Mouse (Mus musculus) kidney, adult 11 months (tissue): ENCODE data around the gene Txnl4b.

ENCODE experiments used
- DNase-seq: peaks from one replicate; pipeline ENCODE4 v3.0.0; 2022

Txnl4b gene

DNA sequence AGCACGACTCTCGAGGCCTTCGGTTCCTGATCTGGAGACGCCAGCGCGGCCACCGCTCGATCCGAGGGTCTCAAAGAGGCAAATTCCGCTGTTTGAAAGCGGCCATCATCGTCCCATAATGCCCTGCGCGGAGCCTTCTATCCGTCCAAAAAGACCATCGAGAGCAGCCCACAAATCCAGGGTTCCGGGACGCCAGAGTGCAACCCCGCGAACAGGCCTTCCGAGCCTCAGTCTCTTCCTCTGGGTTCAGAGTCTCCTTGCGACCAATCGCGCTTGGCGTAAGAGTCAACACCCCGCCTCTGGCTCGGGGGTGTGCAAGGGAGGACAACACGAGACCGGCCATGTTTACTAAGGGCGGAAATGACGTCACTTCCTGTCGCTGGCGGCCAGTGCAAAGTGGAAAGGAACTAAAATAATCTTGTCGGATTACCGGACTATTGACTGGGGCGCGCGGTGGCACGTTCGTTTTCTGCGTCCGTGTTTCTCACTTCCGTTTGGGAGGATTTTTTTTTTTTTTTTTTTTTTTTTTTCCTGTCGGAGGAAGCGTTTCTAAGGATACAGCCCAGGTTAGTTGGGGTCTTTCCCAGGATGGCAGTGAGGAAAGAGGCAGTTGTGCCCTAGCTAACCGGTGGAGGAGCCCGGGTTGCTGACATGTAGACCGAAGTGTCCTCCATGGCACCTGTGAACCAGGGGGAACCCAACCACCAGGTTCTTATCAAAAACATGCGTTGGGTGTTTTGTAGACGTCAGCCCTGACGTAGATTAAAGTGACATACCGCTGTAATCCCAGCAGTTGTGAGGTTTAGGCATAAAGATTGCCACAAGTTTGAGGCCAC, at the start of gene Txnl4b, which contains the start of gene Dhx38:
Gene Txnl4b (plus strand): TSS at position 395 of the 836 bp plus-strand sequence.
Gene Dhx38 (minus strand): TSS at position 364 of the 836 bp plus-strand sequence.
- peak; percentile 99 for DNase-seq

GRCm38 (mm10) chr8:109524008-109524407, 41.7 kb upstream of the Txnl4b start:
- no peak for DNase-seq

- peak; percentile 12 for DNase-seq
Measured at GRCm38 (mm10) chr8:109535140-109535990, 30.3 kb upstream of the Txnl4b start.

- peak; percentile 64 for DNase-seq
Measured at GRCm38 (mm10) chr8:109536703-109537102, 29.0 kb upstream of the Txnl4b start.

- no peak for DNase-seq
Measured at GRCm38 (mm10) chr8:109542165-109542564, 23.5 kb upstream of the Txnl4b start.

DNA sequence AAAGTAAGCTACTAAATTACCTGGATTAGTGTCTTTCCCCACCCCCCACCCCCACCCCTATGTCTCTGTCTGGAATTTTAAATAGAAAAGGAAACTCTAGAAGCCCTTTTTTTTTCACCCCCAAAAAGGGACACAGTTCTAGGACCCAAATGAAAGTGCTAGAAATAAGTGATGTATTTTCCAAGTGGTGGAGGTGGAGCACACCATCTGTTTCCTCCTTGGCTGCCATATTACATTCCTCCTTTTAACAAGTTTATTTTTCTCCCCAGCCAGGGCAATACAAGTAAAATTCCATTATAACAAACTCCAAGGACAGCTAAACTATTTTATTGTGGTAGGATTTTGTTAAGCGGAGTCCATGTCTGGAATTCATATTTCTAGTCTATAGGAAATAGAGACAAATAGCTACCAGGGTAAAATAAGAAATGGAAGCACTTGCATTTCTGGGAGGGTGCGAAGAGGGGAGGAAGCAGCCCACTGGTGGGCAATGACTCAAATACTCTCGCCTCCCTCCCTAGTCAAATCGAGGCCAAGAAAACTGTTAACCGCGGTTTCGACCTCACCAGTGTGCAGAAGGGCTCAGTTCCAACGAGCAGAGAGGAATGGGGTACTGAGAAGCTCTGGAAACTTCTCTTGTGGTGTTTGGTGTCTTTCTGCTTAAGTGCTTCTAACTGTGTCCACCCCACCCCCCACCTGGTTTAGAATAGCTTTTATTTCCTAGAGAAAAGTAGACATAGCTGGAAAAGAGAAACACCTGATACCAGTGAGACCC, 22.8 kb upstream of the Txnl4b start:
- DNase-seq = no peak

DNA sequence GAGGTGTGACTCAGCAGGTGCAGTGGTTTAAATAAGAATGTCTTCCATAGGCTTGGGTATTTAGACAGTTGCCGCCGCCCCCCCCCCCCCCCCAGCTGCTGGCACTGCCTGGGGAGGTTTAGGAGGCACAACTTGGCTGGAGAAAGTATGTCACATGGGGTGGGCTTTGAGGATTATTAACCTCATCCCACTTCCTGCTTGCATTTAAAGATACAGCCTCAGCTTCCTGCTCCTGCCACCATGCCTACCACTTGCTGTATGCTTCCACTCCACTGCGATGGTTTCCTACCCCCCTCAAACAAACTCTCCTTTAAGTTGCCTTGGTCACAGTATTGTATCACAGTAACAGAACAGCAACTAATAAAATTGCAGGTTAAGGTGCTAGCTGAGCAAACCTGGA, 21.6 kb upstream of the Txnl4b start:
- DNase-seq = no peak

GRCm38 (mm10) chr8:109551663-109552062, 14.0 kb upstream of the Txnl4b start:
- no peak for DNase-seq

DNA sequence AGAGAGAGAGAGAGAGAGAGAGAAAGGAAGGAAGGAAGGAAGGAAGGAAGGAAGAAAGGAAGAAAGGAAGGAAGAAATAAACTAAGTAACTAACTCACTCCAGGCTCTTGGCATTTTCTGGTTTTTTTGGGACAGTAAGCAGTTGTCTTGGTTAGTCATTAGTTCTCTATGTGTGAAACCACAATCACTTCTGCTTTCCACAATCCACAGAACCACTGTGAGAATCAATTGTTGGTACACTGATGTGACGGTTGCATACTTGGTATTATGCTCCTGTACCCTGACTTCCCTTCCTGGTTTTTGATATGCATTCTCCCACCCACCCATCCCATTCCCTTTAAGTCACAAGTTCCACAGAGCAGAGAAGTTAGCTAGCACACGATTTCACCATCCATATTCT, 1.8 kb upstream of the Txnl4b start:
- no peak for DNase-seq

GRCm38 (mm10) chr8:109564766-109565165, 926 bp upstream of the Txnl4b start:
- DNase-seq = no peak

GRCm38 (mm10) chr8:109571139-109571538, 5.4 kb downstream of the Txnl4b start:
- no peak for DNase-seq

- no peak for DNase-seq
Measured at GRCm38 (mm10) chr8:109576311-109576710, 10.6 kb downstream of the Txnl4b start.

- no peak for DNase-seq
Measured at GRCm38 (mm10) chr8:109578900-109579301, 13.2 kb downstream of the Txnl4b start, which contains the start of gene Hp. Gene Hp (minus strand): TSS chr8:109579172.

GRCm38 (mm10) chr8:109584293-109584692, 18.6 kb downstream of the Txnl4b start:
- no peak for DNase-seq

GRCm38 (mm10) chr8:109584830-109585229, 19.1 kb downstream of the Txnl4b start:
- DNase-seq = no peak

GRCm38 (mm10) chr8:109585652-109586051, 20.0 kb downstream of the Txnl4b start:
- DNase-seq = no peak

GRCm38 (mm10) chr8:109586972-109587504, 21.3 kb downstream of the Txnl4b start:
- peak; percentile 74 for DNase-seq

GRCm38 (mm10) chr8:109590901-109591300, 25.2 kb downstream of the Txnl4b start:
- no peak for DNase-seq

- no peak for DNase-seq
Measured at GRCm38 (mm10) chr8:109591367-109591766, 25.7 kb downstream of the Txnl4b start.

GRCm38 (mm10) chr8:109592164-109592563, 26.5 kb downstream of the Txnl4b start:
- no peak for DNase-seq

GRCm38 (mm10) chr8:109593117-109593788, 27.6 kb downstream of the Txnl4b start:
- no peak for DNase-seq

DNA sequence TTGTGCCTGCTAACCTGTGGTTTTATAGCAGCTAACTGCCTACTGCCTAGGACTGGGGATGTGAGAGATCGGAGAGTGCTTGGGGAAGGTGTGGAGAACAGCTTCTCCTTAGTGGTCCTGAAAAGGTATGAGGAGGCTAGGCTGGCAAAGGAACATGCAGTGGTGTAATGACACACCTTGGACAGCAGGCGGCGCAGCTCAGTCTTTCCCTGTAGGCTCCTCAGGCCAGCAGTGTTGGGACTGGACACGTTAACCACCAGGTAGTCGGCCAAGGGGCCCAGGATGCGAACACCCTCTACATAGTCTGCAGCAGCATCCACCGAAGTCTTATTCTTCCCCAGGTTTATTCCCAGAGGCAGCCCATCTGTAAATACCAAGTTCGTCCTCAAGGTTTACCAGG, 30.2 kb downstream of the Txnl4b start:
- peak; percentile 24 for DNase-seq
